Mouse (Mus musculus) forebrain, postnatal 0 days (tissue): ENCODE measurements around the gene Gxylt2. TPM values are rescaled to one million over a fixed set of nuclear protein-coding genes. Genes with fewer than 3 reads are reported as not detected.
A peak's percentile ranks its signal among the peaks of the same experiment; 100 is the strongest.

Source experiments
- ATAC-seq: fragments of 200-750 bp; cut with Nextera tagmentation; 2 replicates; pipeline ENCODE4 v1.8.0; 2017; ENCODE audit warnings: mild to moderate bottlenecking, moderate library complexity
- DNase-seq: peaks from one replicate; pipeline ENCODE4 v3.0.0-alpha.2; 2015
- H3K27ac ChIP-seq: fragments of 300-500 bp; sonication (generic); 2 replicates; pipeline ENCODE4 v1.5.1; 2014; ENCODE audit warnings: low read depth, mild to moderate bottlenecking, antibody characterized with exemption, low read length, moderate library complexity, mixed read lengths
- H3K27me3 ChIP-seq: fragments of 300-500 bp; sonication (generic); 2 replicates; pipeline ENCODE4 v1.6.1; 2014; ENCODE audit warnings: mild to moderate bottlenecking, low read length, mixed read lengths; ENCODE audit not compliant: insufficient read depth
- H3K36me3 ChIP-seq: fragments of 300-500 bp; sonication (generic); 2 replicates; pipeline ENCODE4 v1.6.1; 2014; ENCODE audit warnings: mild to moderate bottlenecking, moderate library complexity; ENCODE audit not compliant: insufficient read depth
- H3K4me1 ChIP-seq: fragments of 300-500 bp; sonication (generic); 2 replicates; pipeline ENCODE4 v1.6.1; 2014; ENCODE audit warnings: antibody characterized with exemption; ENCODE audit not compliant: insufficient read depth
- H3K4me2 ChIP-seq: fragments of 300-500 bp; sonication (generic); 2 replicates; pipeline ENCODE4 v1.6.1; 2014; ENCODE audit warnings: low read depth, mild to moderate bottlenecking, moderate library complexity
- H3K4me3 ChIP-seq: fragments of 300-500 bp; sonication (generic); 2 replicates; pipeline ENCODE4 v1.5.1; 2014; ENCODE audit warnings: low read depth, low read length, mixed read lengths
- H3K9ac ChIP-seq: fragments of 300-500 bp; sonication (generic); 2 replicates; pipeline ENCODE4 v1.6.1; 2014; ENCODE audit warnings: mild to moderate bottlenecking
- H3K9me3 ChIP-seq: fragments of 300-500 bp; sonication (generic); 2 replicates; pipeline ENCODE4 v1.6.1; 2016; ENCODE audit warnings: low read length
- CTCF ChIP-seq: sonication (generic); IDR thresholded peaks from 2 replicates; pipeline ENCODE4 v1.5.1; 2016; ENCODE audit warnings: antibody characterized with exemption, control low read depth, low read depth
- WGBS: fragments of 180-500 bp; shearing (Covaris S2); extraction: QIAGEN DNeasy Blood & Tissue Kit; methylation state at CpG from one replicate; pipeline ENCODE4 v1.1.7; 2014; 5-methylcytosine and 5-hydroxymethylcytosine counted together
- polyA plus RNA-seq: library from polyadenylated mRNA; unstranded; fragments of >200 nt; fragmentation: Nextera tagmentation; extraction: Ambion mirVana; gene quantifications from 2 replicates; pipeline ENCODE4 v1.2.1, GENCODE M21; 2015
- total RNA-seq: library from RNA; depleted of rRNA; stranded (reverse); fragments of >200 nt; gene quantifications from 2 replicates; pipeline ENCODE4 v1.2.3, GENCODE M21; 2014

Gxylt2 gene
- total and polyA plus RNA-seq, 2 experiments from 2014 or later = 1.8 to 2.9 TPM

DNA sequence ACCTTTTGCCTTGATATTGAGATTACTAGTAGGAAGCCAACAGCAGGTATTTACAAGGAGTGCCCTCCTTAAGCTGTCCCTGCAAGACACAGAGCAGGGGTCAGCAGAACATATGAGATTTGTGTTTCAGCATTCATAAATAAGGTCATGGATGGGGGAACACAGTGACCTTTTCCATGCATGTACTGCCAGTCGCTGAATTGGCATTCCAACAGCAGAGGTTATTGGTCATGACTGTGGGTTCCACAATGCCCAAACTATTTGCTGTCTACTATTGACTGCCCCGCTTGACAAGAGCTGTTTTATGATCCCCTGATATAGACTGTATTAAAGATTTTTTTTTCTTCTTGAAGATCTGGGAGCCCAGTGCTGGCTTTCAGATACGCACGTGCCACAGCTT, 95.2 kb downstream of the Gxylt2 start:
- ATAC-seq = no peak
- H3K9me3 ChIP-seq = no peaks in the 10 kb centered on the region
- no peak overlapping the region for H3K27ac ChIP-seq
- H3K27me3 ChIP-seq = no peaks in the 10 kb centered on the region
- H3K9ac ChIP-seq = no peak overlapping the region
- no peak for DNase-seq
- no peak overlapping the region for H3K4me2 ChIP-seq
- 91% methylated on average over 4 of the region's 4 CpGs for WGBS
- no peaks in the 10 kb centered on the region for H3K36me3 ChIP-seq
- TF ChIP-seq CTCF = no peak
- H3K4me3 ChIP-seq = no peak overlapping the region
- no peaks in the 10 kb centered on the region for H3K4me1 ChIP-seq

DNA sequence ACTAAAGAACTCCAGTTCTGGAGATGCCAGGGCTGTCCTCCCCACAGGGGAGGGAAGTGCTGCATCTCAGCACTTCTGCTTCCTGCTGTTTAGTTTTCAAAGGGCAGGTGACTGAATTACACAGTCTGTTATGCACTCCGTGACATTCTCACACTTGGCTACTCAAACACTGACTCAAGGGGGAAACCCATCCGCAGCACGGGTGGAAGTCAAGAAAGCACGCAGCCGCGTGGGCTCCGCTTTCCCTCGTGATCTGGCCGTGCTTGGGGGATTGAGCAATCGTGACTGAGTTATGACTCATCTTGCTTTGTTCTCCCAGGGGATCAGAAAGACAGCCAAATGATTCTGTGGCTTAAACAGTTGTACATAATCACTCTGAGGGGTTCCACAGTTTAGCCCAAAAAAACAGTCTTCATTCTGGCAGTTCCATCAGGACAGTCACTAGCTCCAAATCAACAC, 96.0 kb downstream of the Gxylt2 start:
- Histone ChIP-seq H3K36me3 (no peaks in the 10 kb centered on the region), H3K27ac (no peak overlapping the region), H3K4me1 (no peaks in the 10 kb centered on the region), H3K4me2 (no peak overlapping the region), H3K9ac (no peak overlapping the region), H3K9me3 (no peaks in the 10 kb centered on the region), H3K27me3 (no peaks in the 10 kb centered on the region), H3K4me3 (no peak overlapping the region)
- 73% methylated on average over 10 of the region's 10 CpGs for WGBS
- DNase-seq = peak; percentile 13
- TF ChIP-seq CTCF = no peak
- peak; percentile 47; the same call in 1 of the 2 replicates for ATAC-seq

DNA sequence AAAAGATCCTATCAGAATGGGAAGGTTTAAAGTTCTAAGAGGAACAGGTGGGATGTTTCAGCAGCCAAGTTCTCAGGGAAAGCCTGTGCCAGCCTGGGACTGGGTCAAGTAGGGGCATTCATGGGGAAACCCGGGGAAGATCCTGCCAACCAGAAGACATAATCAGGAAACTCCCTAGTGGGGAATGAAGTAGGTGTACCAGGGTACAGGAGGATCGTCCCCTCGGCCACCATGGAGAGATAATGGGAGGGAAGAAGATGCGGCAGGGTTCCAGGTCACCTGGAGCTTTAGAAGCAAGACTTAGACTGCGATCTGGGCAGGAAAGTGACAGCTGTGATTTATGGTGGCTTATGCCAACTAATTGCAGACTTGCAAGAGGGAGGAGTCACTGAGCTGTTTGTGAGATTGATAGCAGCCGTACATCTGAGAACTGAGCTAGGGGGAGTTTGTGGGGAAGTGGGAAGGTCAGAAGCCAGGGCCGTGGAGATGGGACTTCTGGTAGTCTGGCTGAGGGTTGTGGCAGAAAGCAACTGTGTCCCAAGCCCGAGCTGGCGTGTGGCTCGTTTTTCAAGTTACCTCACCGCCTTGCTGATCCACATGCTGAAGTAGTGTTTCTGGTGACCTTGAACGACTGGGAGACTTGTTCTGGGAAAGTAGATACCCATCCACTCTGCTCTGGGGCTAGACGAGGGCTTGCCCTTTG, 98.0 kb downstream of the Gxylt2 start:
- Histone ChIP-seq H3K4me1 (no peaks in the 10 kb centered on the region), H3K4me3 (no peak overlapping the region), H3K36me3 (no peaks in the 10 kb centered on the region), H3K27ac (no peak overlapping the region), H3K4me2 (no peak overlapping the region), H3K9ac (no peak overlapping the region), H3K27me3 (no peaks in the 10 kb centered on the region), H3K9me3 (no peaks in the 10 kb centered on the region)
- ATAC-seq (no peak), DNase-seq (no peak)
- TF ChIP-seq CTCF = no peak
- WGBS = 77% methylated on average over 13 of the region's 13 CpGs

DNA sequence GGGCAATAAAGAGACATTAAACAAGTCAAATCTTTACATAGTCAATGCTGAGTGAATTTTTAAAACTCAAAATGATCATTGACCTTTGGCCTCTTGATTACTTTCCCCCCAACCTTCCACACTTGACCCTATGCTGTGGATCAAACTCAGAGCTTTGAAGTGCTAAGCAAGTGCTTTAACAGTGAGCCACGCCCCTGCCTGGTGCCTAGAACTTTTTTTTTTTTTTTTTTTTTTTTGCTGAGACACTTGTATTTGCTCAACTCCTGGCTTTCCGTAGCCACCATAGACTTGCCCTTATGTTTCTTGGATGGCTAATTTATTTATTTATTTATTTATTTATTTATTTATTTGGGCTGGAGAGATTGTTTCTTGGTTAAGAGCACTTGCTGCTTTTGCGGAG, 98.7 kb downstream of the Gxylt2 start:
- Histone ChIP-seq H3K27me3 (no peaks in the 10 kb centered on the region), H3K4me3 (no peak overlapping the region), H3K9me3 (no peaks in the 10 kb centered on the region), H3K36me3 (no peaks in the 10 kb centered on the region), H3K4me1 (no peaks in the 10 kb centered on the region), H3K9ac (no peak overlapping the region), H3K4me2 (no peak overlapping the region), H3K27ac (no peak overlapping the region)
- DNase-seq = no peak
- 93% methylated on average over 3 of the region's 3 CpGs for WGBS
- ATAC-seq = no peak
- no peak for TF ChIP-seq CTCF

DNA sequence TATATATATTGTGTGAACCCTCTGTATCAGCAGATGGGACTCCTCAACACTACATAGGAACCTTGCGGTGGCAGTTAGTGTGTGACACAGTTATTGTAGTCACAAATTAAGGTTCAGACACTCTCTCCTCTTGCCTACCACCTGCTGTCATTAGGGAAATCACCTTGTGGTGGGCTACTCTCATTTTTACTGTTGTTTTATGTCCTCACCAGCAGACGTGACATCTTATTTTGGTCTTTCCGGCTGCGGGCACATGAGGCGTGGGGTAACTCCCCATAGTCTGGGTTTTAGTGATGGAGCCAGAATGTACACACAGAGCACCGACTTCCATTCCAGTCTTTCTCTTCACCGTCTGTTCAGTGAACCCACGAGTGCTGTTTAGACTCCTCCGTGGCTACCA, 102.7 kb downstream of the Gxylt2 start:
- H3K4me2 ChIP-seq = no peak overlapping the region
- H3K4me1 ChIP-seq = no peaks in the 10 kb centered on the region
- H3K9ac ChIP-seq = no peak overlapping the region
- ATAC-seq (no peak), DNase-seq (no peak)
- 88% methylated on average over 9 of the region's 9 CpGs for WGBS
- no peaks in the 10 kb centered on the region for H3K27me3 ChIP-seq
- H3K9me3 ChIP-seq = no peaks in the 10 kb centered on the region
- no peaks in the 10 kb centered on the region for H3K36me3 ChIP-seq
- no peak for TF ChIP-seq CTCF
- no peak overlapping the region for H3K27ac ChIP-seq
- H3K4me3 ChIP-seq = no peak overlapping the region

DNA sequence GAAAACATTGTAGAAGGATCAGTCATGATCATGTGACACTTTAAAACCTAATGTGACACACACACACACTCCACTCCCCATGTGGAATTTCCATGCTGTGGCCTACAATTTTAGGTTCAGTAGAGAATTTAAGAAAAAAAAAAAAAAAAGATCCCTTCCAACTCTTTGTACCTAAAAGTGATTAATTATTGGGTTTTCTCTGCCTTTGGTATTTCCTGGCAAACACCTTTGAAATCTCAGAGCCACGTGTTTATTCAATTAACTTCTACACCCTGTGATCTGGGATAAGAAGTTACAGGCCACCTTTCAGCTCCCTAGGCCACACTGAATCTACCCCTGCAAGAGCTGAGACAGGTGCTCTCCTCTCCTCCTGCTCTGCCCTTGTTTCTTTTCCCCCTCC, 103.2 kb downstream of the Gxylt2 start:
- DNase-seq (no peak), ATAC-seq (no peak)
- Histone ChIP-seq H3K27ac (no peak overlapping the region), H3K9me3 (no peaks in the 10 kb centered on the region), H3K36me3 (no peaks in the 10 kb centered on the region), H3K4me3 (no peak overlapping the region), H3K9ac (no peak overlapping the region), H3K4me1 (no peaks in the 10 kb centered on the region), H3K27me3 (no peaks in the 10 kb centered on the region), H3K4me2 (no peak overlapping the region)
- TF ChIP-seq CTCF = no peak
- 59% methylated on average over 1 of the region's 1 CpGs for WGBS

DNA sequence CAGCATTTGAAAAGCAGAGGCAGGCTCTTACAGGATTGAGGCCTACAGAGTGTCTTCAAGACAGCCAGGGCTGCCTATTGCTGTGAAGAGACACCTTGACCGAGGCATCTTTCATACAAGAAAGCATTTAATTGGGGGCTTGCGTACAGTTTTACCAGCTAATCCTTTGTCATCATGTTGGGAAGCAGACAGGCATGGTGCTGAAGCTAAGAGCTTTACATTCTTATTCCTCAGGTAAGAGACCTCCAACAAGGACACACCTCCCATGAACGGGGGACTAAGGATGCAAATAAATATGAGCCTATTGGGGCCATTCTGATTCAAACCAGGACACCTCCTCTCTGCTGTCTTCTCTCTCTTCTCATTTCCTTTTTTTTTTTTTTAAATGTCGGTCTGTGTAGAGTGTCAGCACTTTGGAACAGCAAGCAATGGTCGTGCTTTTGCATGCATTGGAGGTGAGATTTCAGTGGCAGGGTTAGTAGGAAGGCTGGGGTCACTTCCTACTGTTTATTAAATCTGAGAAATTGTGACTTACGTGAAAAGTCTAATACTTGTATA, 103.8 kb downstream of the Gxylt2 start:
- no peaks in the 10 kb centered on the region for H3K36me3 ChIP-seq

More for the DNA sequence above, 103.8 kb downstream of the Gxylt2 start:
- no peak for TF ChIP-seq CTCF
- Histone ChIP-seq H3K4me3 (no peak overlapping the region), H3K27me3 (no peaks in the 10 kb centered on the region), H3K27ac (no peak overlapping the region), H3K4me2 (no peak overlapping the region), H3K9ac (no peak overlapping the region), H3K9me3 (no peaks in the 10 kb centered on the region), H3K4me1 (no peaks in the 10 kb centered on the region)
- DNase-seq (no peak), ATAC-seq (no peak)
- 91% methylated on average over 6 of the region's 6 CpGs for WGBS
